Mouse (Mus musculus): ENCODE data around the gene Dusp2. TPM values are rescaled to one million over a fixed set of nuclear protein-coding genes. Genes with fewer than 3 reads are reported as not detected.
"Not testable (repeated sequence)": the region's sequence is repeated elsewhere in the genome, so short reads cannot be mapped to it uniquely, and the experiment has no call there.

Gene Dusp2
- 9.1 and 10.6 TPM in 2 replicates for polyA plus RNA-seq (2015; fragmentation: Nextera tagmentation; extraction: Ambion mirVana)

GRCm38 (mm10) chr2:127335767-127336496 is at the start of gene Dusp2:
Gene Dusp2, plus strand, starts transcription at chr2:127336159.
- Histone ChIP-seq H3K36me3 (no peaks in the 10 kb centered on the region), H3K9ac (peak within 1 kb of the TSS; percentile 35), H3K4me3 (replicated peaks) (peak within 1 kb of the TSS; percentile 52), H3K27ac (replicated peaks) (no peak within 1 kb of the TSS), H3K9me3 (replicated peaks) (no peaks in the 10 kb centered on the region), H3K4me2 (replicated peaks) (peak within 1 kb of the TSS; percentile 95), H3K4me1 (peaks cover 22% of the 10 kb centered on the region), H3K27me3 (peaks cover 14% of the 10 kb centered on the region)
- peak; percentile 69 for ATAC-seq (ENCODE audit: insufficient number of reproducible peaks, low FRiP score, low TSS enrichment, low read depth)
- WGBS, result under 1% methylated on average over 76 of the region's 76 CpGs

GRCm38 (mm10) chr2:127292250-127292649 is 43.7 kb upstream of the Dusp2 start:
- H3K27me3 ChIP-seq, result no peaks in the 10 kb centered on the region
- no peak for ATAC-seq (ENCODE audit: insufficient number of reproducible peaks, low FRiP score, low TSS enrichment, low read depth)
- H3K36me3 ChIP-seq, result peaks cover 77% of the 10 kb centered on the region
- 78% methylated on average over 4 of the region's 4 CpGs for WGBS
- H3K9ac ChIP-seq, result no peak overlapping the region
- H3K27ac ChIP-seq (replicated peaks), result no peak overlapping the region
- no peaks in the 10 kb centered on the region for H3K4me1 ChIP-seq
- H3K4me2 ChIP-seq (replicated peaks), result no peak overlapping the region
- H3K9me3 ChIP-seq (replicated peaks), result no peaks in the 10 kb centered on the region
- H3K4me3 ChIP-seq (replicated peaks), result no peak overlapping the region

- peaks cover 80% of the 10 kb centered on the region for H3K36me3 ChIP-seq
- H3K4me2 ChIP-seq (replicated peaks), result no peak overlapping the region
- WGBS, result 82% methylated on average over 7 of the region's 7 CpGs
- H3K9me3 ChIP-seq (replicated peaks), result no peaks in the 10 kb centered on the region
- no peaks in the 10 kb centered on the region for H3K4me1 ChIP-seq
- no peak overlapping the region for H3K9ac ChIP-seq
- no peak for ATAC-seq (ENCODE audit: insufficient number of reproducible peaks, low FRiP score, low TSS enrichment, low read depth)
- H3K27ac ChIP-seq (replicated peaks), result no peak overlapping the region
- H3K4me3 ChIP-seq (replicated peaks), result no peak overlapping the region
- no peaks in the 10 kb centered on the region for H3K27me3 ChIP-seq
These were observed 38.8 kb upstream of the Dusp2 start for GRCm38 (mm10) chr2:127297001-127297805.

GRCm38 (mm10) chr2:127298056-127298455 is 37.9 kb upstream of the Dusp2 start:
- H3K4me2 ChIP-seq (replicated peaks), result no peak overlapping the region
- H3K36me3 ChIP-seq, result peaks cover 74% of the 10 kb centered on the region
- no peak for ATAC-seq (ENCODE audit: insufficient number of reproducible peaks, low FRiP score, low TSS enrichment, low read depth)
- H3K27ac ChIP-seq (replicated peaks), result no peak overlapping the region
- no peaks in the 10 kb centered on the region for H3K4me1 ChIP-seq
- 95% methylated on average over 1 of the region's 1 CpGs for WGBS
- no peak overlapping the region for H3K4me3 ChIP-seq (replicated peaks)
- H3K9me3 ChIP-seq (replicated peaks), result no peaks in the 10 kb centered on the region
- H3K9ac ChIP-seq, result no peak overlapping the region
- H3K27me3 ChIP-seq, result no peaks in the 10 kb centered on the region

- Histone ChIP-seq H3K36me3 (peaks cover 51% of the 10 kb centered on the region), H3K4me2 (replicated peaks) (no peak overlapping the region), H3K9me3 (replicated peaks) (no peaks in the 10 kb centered on the region), H3K27ac (replicated peaks) (no peak overlapping the region), H3K9ac (no peak overlapping the region), H3K27me3 (no peaks in the 10 kb centered on the region), H3K4me3 (replicated peaks) (no peak overlapping the region), H3K4me1 (no peaks in the 10 kb centered on the region)
- 72% methylated on average over 3 of the region's 3 CpGs for WGBS
- no peak for ATAC-seq (ENCODE audit: insufficient number of reproducible peaks, low FRiP score, low TSS enrichment, low read depth)
These were observed 35.3 kb upstream of the Dusp2 start for GRCm38 (mm10) chr2:127300701-127301100.

- Histone ChIP-seq H3K4me1 (no peaks in the 10 kb centered on the region), H3K9ac (no peak overlapping the region), H3K9me3 (replicated peaks) (no peaks in the 10 kb centered on the region), H3K4me2 (replicated peaks) (no peak overlapping the region), H3K36me3 (peaks cover 40% of the 10 kb centered on the region), H3K27me3 (no peaks in the 10 kb centered on the region), H3K4me3 (replicated peaks) (no peak overlapping the region), H3K27ac (replicated peaks) (no peak overlapping the region)
- 89% methylated on average over 3 of the region's 3 CpGs for WGBS
- no peak for ATAC-seq (ENCODE audit: insufficient number of reproducible peaks, low FRiP score, low TSS enrichment, low read depth)
These were observed 34.1 kb upstream of the Dusp2 start for GRCm38 (mm10) chr2:127301883-127302282.

- H3K4me3 ChIP-seq (replicated peaks); H3K9ac ChIP-seq; ATAC-seq (ENCODE audit: insufficient number of reproducible peaks, low FRiP score, low TSS enrichment, low read depth): not testable (repeated sequence)
These were observed 31.8 kb upstream of the Dusp2 start for GRCm38 (mm10) chr2:127304192-127304591.

GRCm38 (mm10) chr2:127304609-127305210 is 31.2 kb upstream of the Dusp2 start:
- Histone ChIP-seq H3K9ac (no peak overlapping the region), H3K4me3 (replicated peaks) (no peak overlapping the region), H3K9me3 (replicated peaks) (no peaks in the 10 kb centered on the region), H3K4me2 (replicated peaks) (no peak overlapping the region), H3K4me1 (no peaks in the 10 kb centered on the region), H3K27me3 (no peaks in the 10 kb centered on the region), H3K36me3 (peaks cover 11% of the 10 kb centered on the region), H3K27ac (replicated peaks) (no peak overlapping the region)
- no peak for ATAC-seq (ENCODE audit: insufficient number of reproducible peaks, low FRiP score, low TSS enrichment, low read depth)
- 88% methylated on average over 3 of the region's 3 CpGs for WGBS

More at GRCm38 (mm10) chr2:127304192-127304591, 31.8 kb upstream of the Dusp2 start:
- H3K27ac ChIP-seq (replicated peaks); H3K9me3 ChIP-seq (replicated peaks); H3K27me3 ChIP-seq; H3K4me2 ChIP-seq (replicated peaks); H3K4me1 ChIP-seq: not testable (repeated sequence)
- 94% methylated on average over 4 of the region's 4 CpGs for WGBS
- peaks cover 17% of the 10 kb centered on the region for H3K36me3 ChIP-seq

- ATAC-seq (ENCODE audit: insufficient number of reproducible peaks, low FRiP score, low TSS enrichment, low read depth), result no peak
- no peaks in the 10 kb centered on the region for H3K4me1 ChIP-seq
- H3K36me3 ChIP-seq, result no peaks in the 10 kb centered on the region
- H3K9ac ChIP-seq, result no peak overlapping the region
- no peak overlapping the region for H3K4me2 ChIP-seq (replicated peaks)
- no peaks in the 10 kb centered on the region for H3K9me3 ChIP-seq (replicated peaks)
- H3K27ac ChIP-seq (replicated peaks), result no peak overlapping the region
- no peak overlapping the region for H3K4me3 ChIP-seq (replicated peaks)
- no peaks in the 10 kb centered on the region for H3K27me3 ChIP-seq
These were observed 29.8 kb upstream of the Dusp2 start for GRCm38 (mm10) chr2:127306123-127306522.

- ATAC-seq (ENCODE audit: insufficient number of reproducible peaks, low FRiP score, low TSS enrichment, low read depth), result no peak
- H3K4me2 ChIP-seq (replicated peaks), result no peak overlapping the region
These were observed 28.8 kb upstream of the Dusp2 start for GRCm38 (mm10) chr2:127307179-127307578.

GRCm38 (mm10) chr2:127308660-127309059 is 27.3 kb upstream of the Dusp2 start:
- Histone ChIP-seq H3K27me3 (no peaks in the 10 kb centered on the region), H3K4me1 (no peaks in the 10 kb centered on the region), H3K4me3 (replicated peaks) (no peak overlapping the region), H3K27ac (replicated peaks) (no peak overlapping the region), H3K36me3 (no peaks in the 10 kb centered on the region), H3K4me2 (replicated peaks) (no peak overlapping the region), H3K9me3 (replicated peaks) (no peaks in the 10 kb centered on the region), H3K9ac (no peak overlapping the region)
- no peak for ATAC-seq (ENCODE audit: insufficient number of reproducible peaks, low FRiP score, low TSS enrichment, low read depth)
- 86% methylated on average over 2 of the region's 2 CpGs for WGBS

More at GRCm38 (mm10) chr2:127307179-127307578, 28.8 kb upstream of the Dusp2 start:
- Histone ChIP-seq H3K27me3 (no peaks in the 10 kb centered on the region), H3K36me3 (no peaks in the 10 kb centered on the region), H3K4me1 (no peaks in the 10 kb centered on the region), H3K4me3 (replicated peaks) (no peak overlapping the region), H3K9ac (no peak overlapping the region), H3K27ac (replicated peaks) (no peak overlapping the region), H3K9me3 (replicated peaks) (no peaks in the 10 kb centered on the region)
- WGBS, result 37% methylated on average over 3 of the region's 3 CpGs
